Mouse (Mus musculus) liver, embryonic 14 days (tissue): ENCODE data around the gene Olfr1440. TPM values are rescaled to one million over a fixed set of nuclear protein-coding genes. Genes with fewer than 3 reads are reported as not detected.

Experiments
- polyA plus RNA-seq: library from polyadenylated mRNA; depleted of rRNA; stranded (reverse); fragments of >200 nt; gene quantifications from 2 replicates; pipeline ENCODE4 v1.2.3, GENCODE M21; 2012; rRNA removed

The Olfr1440 gene
- not detected in 2 replicates for polyA plus RNA-seq

DNA sequence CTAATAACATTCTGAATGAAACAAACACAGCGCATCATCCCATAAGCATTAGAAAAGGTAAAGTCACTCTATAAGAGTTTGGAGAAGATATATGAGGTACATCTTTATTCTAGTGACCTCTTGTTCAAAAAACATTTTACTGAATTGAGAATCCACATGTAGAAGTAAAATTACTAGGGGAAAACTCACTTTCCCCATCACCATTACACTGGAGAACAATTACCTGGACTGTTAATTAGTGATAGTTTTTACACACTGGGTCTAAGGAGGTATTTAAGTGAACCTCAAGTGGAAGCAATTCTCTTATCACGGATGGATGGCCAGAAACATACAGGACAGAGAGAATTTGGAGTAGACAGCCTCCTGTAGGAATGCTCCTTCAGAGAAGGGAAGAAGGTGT, at the start of gene Olfr1440:
Gene Olfr1440, plus strand, starts transcription at position 301 of the 400 bp plus-strand sequence.

DNA sequence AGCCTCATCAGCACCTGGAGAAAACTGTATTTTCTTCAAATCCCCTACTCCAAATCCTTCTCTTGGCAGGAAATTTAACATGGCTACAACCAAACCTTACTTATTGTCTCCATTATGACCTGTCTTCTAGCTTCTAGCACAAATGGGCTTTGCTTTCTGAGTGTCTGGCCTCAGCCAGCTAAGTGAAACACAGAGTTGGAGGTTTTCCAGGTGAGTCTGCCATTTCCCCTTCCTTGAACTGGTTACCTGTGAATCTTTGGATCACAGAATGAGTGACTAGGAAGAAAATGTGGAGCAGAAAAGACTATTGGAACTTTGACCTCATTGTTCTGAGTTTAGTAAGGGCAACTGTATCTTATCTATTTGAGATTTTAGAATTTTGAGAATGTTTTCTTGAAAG, 30.3 kb downstream of the Olfr1440 start, which contains the start of gene Olfr1441:
Gene Olfr1441, plus strand, starts transcription at position 73 of the 400 bp plus-strand sequence.

DNA sequence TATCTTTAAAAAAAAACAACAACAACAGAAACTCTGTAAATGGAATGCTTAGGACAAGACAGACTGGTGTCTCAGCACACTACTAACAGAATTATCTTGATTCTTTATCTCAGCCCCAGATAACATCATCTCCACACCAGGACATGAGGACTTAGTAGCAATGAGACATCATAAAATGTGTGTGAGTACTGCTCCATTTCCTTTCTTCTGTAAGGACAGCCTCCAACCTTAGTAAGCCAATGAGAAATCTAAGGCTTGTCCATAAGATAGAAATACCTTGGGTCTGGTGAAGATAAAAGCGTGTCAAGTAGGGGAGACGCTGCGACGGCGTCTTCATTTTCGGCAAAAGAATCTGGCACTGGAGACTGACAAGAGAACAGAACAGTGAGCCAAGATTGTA, 40.5 kb downstream of the Olfr1440 start, which contains the start of gene Pfpl:
Gene Pfpl, plus strand, starts transcription at position 301 of the 400 bp plus-strand sequence.

Other genes starting within 250 kb of the Olfr1440 start
- gene Olfr1555-ps1, start 217.2 kb upstream of the Olfr1440 start, polyA plus RNA-seq: not detected in 2 replicates
- not detected in 2 replicates for gene Olfr1431, start 186.6 kb upstream of the Olfr1440 start, polyA plus RNA-seq
- gene Olfr1432, start 154.7 kb upstream of the Olfr1440 start, polyA plus RNA-seq: not detected in 2 replicates
- gene Olfr262, start 145.6 kb upstream of the Olfr1440 start, polyA plus RNA-seq: not detected in 2 replicates
- gene Olfr235, start 126.2 kb upstream of the Olfr1440 start, polyA plus RNA-seq: not detected in 2 replicates
- gene Olfr1434, start 107.4 kb upstream of the Olfr1440 start, polyA plus RNA-seq: not detected in 2 replicates
- gene Olfr1436, start 88.1 kb upstream of the Olfr1440 start, polyA plus RNA-seq: not detected in 2 replicates
- gene Olfr1437, start 62.2 kb upstream of the Olfr1440 start, polyA plus RNA-seq: not detected in 2 replicates
- not detected in 2 replicates for gene Olfr1438-ps1, start 51.4 kb upstream of the Olfr1440 start, polyA plus RNA-seq
- not detected in 2 replicates for gene Olfr1441, start 30.2 kb downstream of the Olfr1440 start, polyA plus RNA-seq
- not detected in 2 replicates for gene Pfpl, start 40.6 kb downstream of the Olfr1440 start, polyA plus RNA-seq
- gene Mpeg1, start 73.5 kb downstream of the Olfr1440 start, polyA plus RNA-seq: 5.2 and 8.0 TPM in 2 replicates
- gene Dtx4, start 114.2 kb downstream of the Olfr1440 start, polyA plus RNA-seq: 1.4 and 1.5 TPM in 2 replicates
- gene Fam111a, start 158.5 kb downstream of the Olfr1440 start, polyA plus RNA-seq: 22.0 and 22.9 TPM in 2 replicates
- 1.4 and 2.0 TPM in 2 replicates for gene Gm4952, start 212.7 kb downstream of the Olfr1440 start, polyA plus RNA-seq
- 0.16 and 0.18 TPM in 2 replicates for gene Glyat, start 246.0 kb downstream of the Olfr1440 start, polyA plus RNA-seq